Mouse (Mus musculus) bone marrow macrophage, adult 2 months (primary cell): Measurements from ENCODE around the gene Cadm1.

Source experiments
- CTCF ChIP-seq: IDR thresholded peaks from 2 replicates; pipeline ENCODE4 v1.5.1; 2012; ENCODE audit warnings: low read depth, mild to moderate bottlenecking, low read length, moderate library complexity
- POLR2A ChIP-seq: IDR thresholded peaks from 2 replicates; pipeline ENCODE4 v1.6.1; 2012; ENCODE audit warnings: mild to moderate bottlenecking, low read depth, low read length, borderline replicate concordance

DNA sequence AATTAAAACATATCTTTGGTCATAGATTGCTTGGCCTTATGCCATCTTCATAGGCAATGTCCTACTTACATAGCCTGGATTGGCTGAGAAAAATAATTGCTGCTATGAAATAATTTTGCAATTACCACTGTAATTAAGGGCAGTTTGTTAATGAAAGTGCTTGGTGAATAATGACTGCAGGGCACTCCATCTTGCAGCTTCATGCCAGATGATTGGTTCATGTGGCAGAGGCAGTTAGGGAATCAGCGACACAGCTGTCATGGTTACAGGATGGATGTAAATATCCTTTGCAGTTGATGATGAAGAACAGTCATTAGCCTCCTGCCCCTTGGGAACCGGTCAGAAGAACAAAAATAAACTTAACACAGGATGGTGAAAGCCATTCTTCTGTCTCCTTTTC, 184.6 kb downstream of the Cadm1 start:
- no peak for TF ChIP-seq CTCF
- no peak for TF ChIP-seq POLR2A
